Mouse (Mus musculus) forebrain, postnatal 0 days (tissue): ENCODE data around the gene Plet1. TPM values are rescaled to one million over a fixed set of nuclear protein-coding genes. Genes with fewer than 3 reads are reported as not detected.

ENCODE experiments used
- ATAC-seq: fragments of 200-750 bp; cut with Nextera tagmentation; 2 replicates; pipeline ENCODE4 v1.8.0; 2017; ENCODE audit warnings: mild to moderate bottlenecking, moderate library complexity
- DNase-seq: peaks from one replicate; pipeline ENCODE4 v3.0.0-alpha.2; 2015
- H3K27ac ChIP-seq: fragments of 300-500 bp; sonication (generic); 2 replicates; pipeline ENCODE4 v1.5.1; 2014; ENCODE audit warnings: low read depth, mild to moderate bottlenecking, antibody characterized with exemption, low read length, moderate library complexity, mixed read lengths
- H3K27me3 ChIP-seq: fragments of 300-500 bp; sonication (generic); 2 replicates; pipeline ENCODE4 v1.6.1; 2014; ENCODE audit warnings: mild to moderate bottlenecking, low read length, mixed read lengths; ENCODE audit not compliant: insufficient read depth
- H3K36me3 ChIP-seq: fragments of 300-500 bp; sonication (generic); 2 replicates; pipeline ENCODE4 v1.6.1; 2014; ENCODE audit warnings: mild to moderate bottlenecking, moderate library complexity; ENCODE audit not compliant: insufficient read depth
- H3K4me1 ChIP-seq: fragments of 300-500 bp; sonication (generic); 2 replicates; pipeline ENCODE4 v1.6.1; 2014; ENCODE audit warnings: antibody characterized with exemption; ENCODE audit not compliant: insufficient read depth
- H3K4me2 ChIP-seq: fragments of 300-500 bp; sonication (generic); 2 replicates; pipeline ENCODE4 v1.6.1; 2014; ENCODE audit warnings: low read depth, mild to moderate bottlenecking, moderate library complexity
- H3K4me3 ChIP-seq: fragments of 300-500 bp; sonication (generic); 2 replicates; pipeline ENCODE4 v1.5.1; 2014; ENCODE audit warnings: low read depth, low read length, mixed read lengths
- H3K9ac ChIP-seq: fragments of 300-500 bp; sonication (generic); 2 replicates; pipeline ENCODE4 v1.6.1; 2014; ENCODE audit warnings: mild to moderate bottlenecking
- H3K9me3 ChIP-seq: fragments of 300-500 bp; sonication (generic); 2 replicates; pipeline ENCODE4 v1.6.1; 2016; ENCODE audit warnings: low read length
- CTCF ChIP-seq: sonication (generic); IDR thresholded peaks from 2 replicates; pipeline ENCODE4 v1.5.1; 2016; ENCODE audit warnings: antibody characterized with exemption, control low read depth, low read depth
- WGBS: fragments of 180-500 bp; shearing (Covaris S2); extraction: QIAGEN DNeasy Blood & Tissue Kit; methylation state at CpG from one replicate; pipeline ENCODE4 v1.1.7; 2014; 5-methylcytosine and 5-hydroxymethylcytosine counted together
- polyA plus RNA-seq: library from polyadenylated mRNA; unstranded; fragments of >200 nt; fragmentation: Nextera tagmentation; extraction: Ambion mirVana; gene quantifications from 2 replicates; pipeline ENCODE4 v1.2.1, GENCODE M21; 2015
- total RNA-seq: library from RNA; depleted of rRNA; stranded (reverse); fragments of >200 nt; gene quantifications from 2 replicates; pipeline ENCODE4 v1.2.3, GENCODE M21; 2014

Plet1 gene
- total and polyA plus RNA-seq, 2 experiments from 2014 or later, result 0.34 TPM; not detected in 1

- WGBS, result 26% methylated on average over 2 of the region's 2 CpGs
- TF ChIP-seq CTCF, result peak; percentile 68
- no peak for ATAC-seq
Measured at GRCm38 (mm10) chr9:50530890-50531289, 36.6 kb downstream of the Plet1 start.

GRCm38 (mm10) chr9:50533328-50533727 is 39.0 kb downstream of the Plet1 start:
- H3K4me2 ChIP-seq, result no peak overlapping the region
- no peaks in the 10 kb centered on the region for H3K9me3 ChIP-seq
- H3K27me3 ChIP-seq, result no peaks in the 10 kb centered on the region
- WGBS, result 81% methylated on average over 11 of the region's 11 CpGs
- no peak overlapping the region for H3K27ac ChIP-seq
- no peak for ATAC-seq
- no peak overlapping the region for H3K9ac ChIP-seq
- TF ChIP-seq CTCF, result no peak
- H3K36me3 ChIP-seq, result no peaks in the 10 kb centered on the region
- H3K4me1 ChIP-seq, result no peaks in the 10 kb centered on the region
- DNase-seq, result no peak
- no peak overlapping the region for H3K4me3 ChIP-seq

More at GRCm38 (mm10) chr9:50530890-50531289, 36.6 kb downstream of the Plet1 start:
- Histone ChIP-seq H3K4me2 (no peak overlapping the region), H3K9me3 (no peaks in the 10 kb centered on the region), H3K27me3 (no peaks in the 10 kb centered on the region), H3K4me1 (0 out of 2 replicates have a peak, but pooled peaks cover 2% of the 10 kb centered on the region), H3K27ac (no peak overlapping the region), H3K36me3 (no peaks in the 10 kb centered on the region), H3K9ac (no peak overlapping the region), H3K4me3 (no peak overlapping the region)
- DNase-seq, result peak; percentile 76

- no peaks in the 10 kb centered on the region for H3K9me3 ChIP-seq
- TF ChIP-seq CTCF, result no peak
- 75% methylated on average over 3 of the region's 3 CpGs for WGBS
- H3K27me3 ChIP-seq, result no peaks in the 10 kb centered on the region
- no peaks in the 10 kb centered on the region for H3K36me3 ChIP-seq
- H3K4me3 ChIP-seq, result no peak overlapping the region
- H3K9ac ChIP-seq, result no peak overlapping the region
- H3K4me1 ChIP-seq, result no peaks in the 10 kb centered on the region
- no peak overlapping the region for H3K27ac ChIP-seq
- H3K4me2 ChIP-seq, result no peak overlapping the region
- DNase-seq, result no peak
- ATAC-seq, result no peak
Measured at GRCm38 (mm10) chr9:50533791-50534190, 39.5 kb downstream of the Plet1 start.

- WGBS, result 82% methylated on average over 5 of the region's 5 CpGs
- no peaks in the 10 kb centered on the region for H3K4me1 ChIP-seq
- H3K9me3 ChIP-seq, result no peaks in the 10 kb centered on the region
- no peak for ATAC-seq
- H3K4me2 ChIP-seq, result no peak overlapping the region
- TF ChIP-seq CTCF, result no peak
- no peak overlapping the region for H3K9ac ChIP-seq
- no peak overlapping the region for H3K27ac ChIP-seq
- no peak overlapping the region for H3K4me3 ChIP-seq
- DNase-seq, result no peak
- no peaks in the 10 kb centered on the region for H3K36me3 ChIP-seq
- H3K27me3 ChIP-seq, result no peaks in the 10 kb centered on the region
Measured at GRCm38 (mm10) chr9:50535930-50536329, 41.6 kb downstream of the Plet1 start.

- H3K4me3 ChIP-seq, result no peak overlapping the region
- H3K27me3 ChIP-seq, result no peaks in the 10 kb centered on the region
- no peak overlapping the region for H3K9ac ChIP-seq
- 86% methylated on average over 7 of the region's 7 CpGs for WGBS
- TF ChIP-seq CTCF, result no peak
- DNase-seq (no peak), ATAC-seq (no peak)
- no peaks in the 10 kb centered on the region for H3K4me1 ChIP-seq
- no peak overlapping the region for H3K4me2 ChIP-seq
- H3K9me3 ChIP-seq, result no peaks in the 10 kb centered on the region
- no peak overlapping the region for H3K27ac ChIP-seq
- H3K36me3 ChIP-seq, result no peaks in the 10 kb centered on the region
Measured at GRCm38 (mm10) chr9:50536603-50537135, 42.3 kb downstream of the Plet1 start.

GRCm38 (mm10) chr9:50537295-50537694 is 43.0 kb downstream of the Plet1 start:
- H3K4me2 ChIP-seq, result no peak overlapping the region
- TF ChIP-seq CTCF, result no peak
- H3K36me3 ChIP-seq, result no peaks in the 10 kb centered on the region
- ATAC-seq (no peak), DNase-seq (no peak)
- WGBS, result 88% methylated on average over 4 of the region's 4 CpGs
- H3K27ac ChIP-seq, result no peak overlapping the region
- no peak overlapping the region for H3K4me3 ChIP-seq
- H3K27me3 ChIP-seq, result no peaks in the 10 kb centered on the region
- H3K4me1 ChIP-seq, result no peaks in the 10 kb centered on the region
- no peaks in the 10 kb centered on the region for H3K9me3 ChIP-seq
- H3K9ac ChIP-seq, result no peak overlapping the region

- Histone ChIP-seq H3K27ac (no peak overlapping the region), H3K4me2 (peak overlapping the region; percentile 28), H3K9me3 (no peaks in the 10 kb centered on the region), H3K27me3 (no peaks in the 10 kb centered on the region), H3K4me3 (no peak overlapping the region), H3K4me1 (no peaks in the 10 kb centered on the region), H3K9ac (no peak overlapping the region), H3K36me3 (no peaks in the 10 kb centered on the region)
- DNase-seq (no peak), ATAC-seq (no peak)
- TF ChIP-seq CTCF, result no peak
- WGBS, result 33% methylated on average over 7 of the region's 7 CpGs
Measured at GRCm38 (mm10) chr9:50540170-50540569, 45.8 kb downstream of the Plet1 start.
